Mouse (Mus musculus) layer of hippocampus, adult 9-10 months (tissue): Measurements from ENCODE around the gene Ier2.
"Not testable (repeated sequence)": the region's sequence is repeated elsewhere in the genome, so short reads cannot be mapped to it uniquely, and the experiment has no call there.

Experiments used
- DNase-seq: peaks from one replicate; pipeline ENCODE4 v3.0.0; 2022; ENCODE audit warnings: low spot score

Gene Ier2

GRCm38 (mm10) chr8:84639162-84640009, 23.3 kb downstream of the Ier2 start:
- peak; percentile 78 for DNase-seq

DNA sequence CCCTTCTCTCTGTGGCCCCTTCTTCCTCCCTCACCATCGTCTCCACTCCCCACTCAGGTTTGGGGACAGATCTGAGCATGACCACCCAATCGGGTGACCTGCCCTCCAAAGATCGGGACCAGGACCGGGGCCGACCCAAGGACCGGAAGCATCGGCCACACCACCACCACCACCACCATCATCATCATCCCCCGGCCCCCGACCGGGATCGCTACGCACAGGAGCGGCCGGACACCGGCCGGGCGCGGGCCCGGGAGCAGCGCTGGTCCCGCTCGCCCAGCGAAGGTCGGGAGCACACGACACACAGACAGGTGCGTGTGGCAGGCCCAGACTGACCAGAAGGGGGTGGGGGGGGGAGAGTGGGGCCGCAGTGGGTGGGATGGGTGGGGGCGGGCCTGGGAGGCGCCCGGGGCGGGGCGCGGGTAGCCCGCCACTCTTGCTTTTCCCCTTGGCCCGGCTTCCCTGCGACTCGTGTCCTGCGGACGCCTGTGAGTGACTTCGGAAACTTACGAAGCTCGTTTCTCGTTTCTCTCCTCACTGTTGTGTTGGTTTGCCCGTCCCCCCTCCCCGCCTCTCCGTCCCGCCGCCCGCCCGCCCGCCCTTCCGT, 24.0 kb downstream of the Ier2 start:
- no peak for DNase-seq

DNA sequence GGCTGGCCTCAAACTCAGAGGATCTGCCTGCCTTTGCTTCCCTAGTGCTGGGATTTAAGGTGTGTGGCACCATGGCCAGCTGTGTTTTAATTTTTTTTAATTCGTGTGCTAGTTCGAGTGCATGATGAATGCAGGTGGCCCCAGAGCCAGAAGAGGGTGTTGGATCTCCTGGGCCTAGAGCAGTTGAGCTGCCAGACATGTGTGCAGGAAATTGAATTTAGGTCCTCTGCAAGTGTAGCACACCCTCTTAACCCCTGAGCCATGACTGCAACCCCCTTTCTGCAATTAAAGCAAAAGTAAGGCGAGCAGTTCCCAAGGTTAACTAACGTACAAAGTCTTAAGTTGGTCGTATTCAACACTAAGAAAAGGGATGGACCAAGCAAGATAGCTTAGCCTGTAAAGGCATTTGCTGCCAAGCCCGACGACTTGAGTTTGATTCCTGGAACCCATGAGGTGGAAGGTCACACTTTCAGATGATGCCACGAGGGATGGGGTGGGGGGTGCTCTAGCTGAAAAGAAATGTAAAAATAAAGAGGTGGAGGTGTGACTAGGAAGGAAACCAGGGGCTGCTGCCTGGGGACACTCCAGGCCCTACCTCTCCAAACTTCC, 24.6 kb downstream of the Ier2 start:
- no peak for DNase-seq

DNA sequence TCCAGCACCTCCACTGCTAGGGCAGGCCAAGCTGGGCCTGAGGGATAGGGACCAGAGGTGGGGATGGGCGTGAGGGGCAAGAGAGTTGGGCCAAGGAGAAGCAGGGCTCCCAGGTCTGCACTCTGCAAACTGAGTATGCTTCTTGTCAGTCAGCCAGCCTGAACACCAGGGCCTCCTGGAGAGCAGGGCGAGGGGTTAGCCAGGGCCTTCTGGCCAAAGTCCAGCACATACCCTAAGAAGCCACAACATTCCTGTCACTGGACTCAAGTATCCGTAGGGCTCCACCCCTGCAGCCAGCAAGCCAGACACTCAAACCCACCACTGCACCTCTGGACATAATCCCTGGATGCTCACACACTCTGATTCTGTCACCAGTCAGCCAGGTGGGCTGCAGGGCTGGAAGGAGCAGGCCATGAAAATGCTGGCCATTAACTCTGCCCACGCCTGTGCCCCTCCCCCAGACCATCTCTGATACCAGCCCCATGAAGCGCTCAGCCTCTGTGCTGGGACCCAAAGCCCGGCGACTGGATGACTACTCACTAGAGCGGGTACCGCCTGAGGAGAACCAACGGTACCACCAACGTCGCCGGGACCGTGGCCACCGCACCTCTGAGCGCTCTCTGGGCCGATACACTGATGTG, 26.5 kb downstream of the Ier2 start:
- DNase-seq, result no peak

DNA sequence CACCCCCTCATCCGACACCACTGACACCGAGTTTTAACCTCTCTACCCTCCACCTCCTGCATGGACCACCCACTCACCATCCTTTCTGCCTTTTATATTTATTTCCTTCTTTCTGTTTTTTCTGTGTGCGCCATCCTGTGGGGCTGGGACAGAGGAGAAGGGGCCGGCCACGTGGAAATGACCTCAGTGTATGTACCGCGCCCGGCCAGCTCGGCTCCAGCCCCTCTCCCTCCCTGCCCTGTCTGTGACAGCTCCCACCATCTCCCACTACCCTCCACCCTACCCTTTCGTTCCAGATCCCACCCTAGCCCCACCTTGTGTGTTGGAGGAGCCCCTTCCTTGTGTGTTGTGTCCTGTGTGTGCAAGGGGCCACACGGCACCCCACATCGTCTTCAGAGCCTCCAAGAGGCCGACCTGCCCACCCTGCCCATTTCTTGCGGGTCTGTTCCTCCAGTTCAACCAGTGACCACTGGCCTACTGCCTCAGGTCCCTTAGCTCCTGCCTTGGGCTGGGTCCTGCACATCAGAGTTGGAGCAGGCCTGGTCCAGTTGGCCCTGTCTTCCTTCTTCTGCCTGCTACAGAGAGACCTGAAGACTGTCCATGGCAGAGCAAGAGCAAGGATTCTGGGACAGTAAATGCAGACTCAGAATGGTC, 27.1 kb downstream of the Ier2 start:
- no peak for DNase-seq

GRCm38 (mm10) chr8:84634849-84635304, 27.8 kb downstream of the Ier2 start:
- no peak for DNase-seq

DNA sequence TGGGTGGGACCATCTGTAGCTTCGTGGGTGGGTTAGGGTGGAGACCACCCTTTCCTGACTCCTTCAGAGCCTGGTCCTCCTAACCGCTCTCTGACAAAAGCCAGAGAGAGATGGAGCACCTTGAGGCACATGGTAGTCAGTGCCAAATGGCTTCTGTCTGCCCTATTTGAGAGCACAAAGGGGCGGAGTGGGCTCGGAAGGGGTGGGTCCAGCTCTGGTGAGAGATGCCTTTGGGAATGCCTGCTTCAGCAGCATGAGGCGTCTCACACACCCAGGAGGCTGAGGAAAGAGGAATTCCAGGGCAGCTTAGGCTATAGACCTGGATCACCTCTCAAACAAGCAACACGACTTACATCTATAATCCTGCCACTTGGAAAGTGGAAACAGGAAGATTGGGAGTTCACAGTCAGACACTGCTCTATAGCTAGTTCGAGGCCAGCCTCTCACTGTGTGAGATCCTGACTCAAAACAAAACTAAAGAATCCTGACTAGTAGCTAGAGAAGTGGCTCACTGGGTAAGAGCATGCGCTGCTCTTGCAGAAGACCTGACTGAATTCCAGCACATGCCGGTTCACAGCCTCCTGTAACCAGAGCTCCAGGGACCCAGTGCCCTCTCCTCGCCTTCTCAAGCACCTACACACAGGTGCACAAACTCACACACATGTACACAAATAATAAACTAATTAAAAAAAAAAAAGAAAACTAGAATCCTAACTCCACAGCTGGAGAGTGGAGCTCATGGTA, 28.6 kb downstream of the Ier2 start:
- DNase-seq, result no peak

- DNase-seq, result no peak
Observed at GRCm38 (mm10) chr8:84631813-84632212, 30.8 kb downstream of the Ier2 start.

GRCm38 (mm10) chr8:84630145-84630544, 32.5 kb downstream of the Ier2 start:
- DNase-seq, result no peak

- no peak for DNase-seq
Observed at GRCm38 (mm10) chr8:84629586-84629985, 33.1 kb downstream of the Ier2 start.

GRCm38 (mm10) chr8:84623425-84623824, 39.2 kb downstream of the Ier2 start:
- DNase-seq, result not testable (repeated sequence)

GRCm38 (mm10) chr8:84621102-84621625, 41.5 kb downstream of the Ier2 start:
- no peak for DNase-seq

- no peak for DNase-seq
Observed at GRCm38 (mm10) chr8:84617005-84617404, 45.6 kb downstream of the Ier2 start.

DNA sequence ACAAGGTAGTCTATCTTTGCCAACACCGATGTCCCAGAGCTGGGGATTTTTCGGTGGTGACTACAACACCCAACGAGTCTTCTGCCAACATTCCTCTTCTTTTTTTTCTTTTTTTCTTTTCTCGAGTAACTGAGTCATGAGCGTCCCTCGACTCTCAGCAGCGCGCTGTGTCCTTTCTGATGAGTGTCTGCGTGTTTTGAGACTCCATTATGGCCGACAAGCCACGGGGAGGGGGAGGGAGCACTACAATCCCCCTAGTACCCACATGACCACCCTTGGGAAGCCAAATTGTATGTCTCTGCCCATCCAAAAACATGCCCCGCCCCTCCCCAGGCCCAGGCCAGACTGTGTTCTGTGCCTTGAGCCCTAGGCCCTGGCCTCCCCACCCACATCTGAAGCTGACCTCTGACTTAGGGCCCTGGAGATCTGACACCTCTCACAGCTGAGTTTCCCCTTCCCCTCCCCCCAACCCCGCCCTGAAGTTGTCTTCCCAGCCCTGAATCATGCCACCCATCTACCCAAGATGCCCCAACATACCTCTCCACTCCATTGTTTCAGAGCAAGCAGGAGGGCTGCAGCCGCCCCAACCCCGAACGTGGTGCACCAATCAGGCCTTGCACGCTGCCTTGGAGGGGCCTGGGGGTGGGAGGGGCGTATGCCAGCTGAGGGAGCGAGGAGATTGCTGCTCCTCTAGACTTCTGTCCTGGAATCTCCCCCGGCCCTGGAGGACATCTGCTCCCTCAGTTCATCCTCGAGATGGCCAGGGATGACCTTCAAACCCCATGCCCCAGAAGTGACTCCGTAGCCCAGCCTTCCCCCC, 46.8 kb downstream of the Ier2 start:
- DNase-seq, result no peak

DNA sequence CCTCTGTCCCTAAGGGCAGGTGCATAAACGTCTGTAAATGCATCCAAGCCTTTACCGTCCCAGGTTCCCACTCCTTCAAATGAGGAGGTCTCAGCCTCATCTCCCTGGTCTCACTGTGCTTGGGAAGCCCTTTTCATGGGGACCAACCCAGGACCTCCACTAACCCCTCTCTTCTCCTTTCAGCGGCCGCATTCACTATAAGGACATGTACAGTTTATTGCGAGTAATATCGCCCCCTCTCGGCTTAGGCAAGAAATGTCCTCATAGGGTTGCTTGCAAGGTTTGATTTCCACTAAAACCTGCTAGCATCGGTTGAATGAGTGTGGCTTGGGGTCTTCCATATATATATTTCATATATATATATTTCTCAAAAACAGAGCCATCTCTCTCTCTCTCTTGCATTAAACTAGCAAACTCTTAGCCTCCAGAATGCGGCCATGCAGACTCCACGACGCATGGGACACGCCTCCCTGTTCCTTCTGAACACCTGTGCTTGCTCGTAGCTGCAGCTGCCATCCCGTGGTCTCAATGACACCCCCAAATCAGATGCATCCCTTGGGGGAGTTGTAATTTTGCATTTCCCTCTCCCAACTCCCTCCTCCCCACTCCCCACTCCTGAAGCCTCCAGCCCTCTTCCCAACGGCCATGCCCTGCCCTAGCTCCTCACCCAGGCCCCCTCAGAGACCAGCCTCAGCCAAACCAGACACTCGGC, 48.0 kb downstream of the Ier2 start:
- no peak for DNase-seq
